Mouse (Mus musculus) lung, adult 2 months (tissue): ENCODE measurements around the gene Armc2. TPM values are rescaled to one million over a fixed set of nuclear protein-coding genes. Genes with fewer than 3 reads are reported as not detected.

Source experiments
- DNase-seq: peaks from one replicate; pipeline ENCODE4 v3.0.0; 2022
- H3K4me1 ChIP-seq: fragments of 200-500 bp; 2 replicates; pipeline ENCODE4 v1.6.1; 2011; ENCODE audit warnings: low read length; ENCODE audit not compliant: control insufficient read depth, insufficient read depth
- H3K4me3 ChIP-seq: fragments of 200-500 bp; replicated peaks from 2 replicates; pipeline ENCODE3; 2011; ENCODE audit warnings: low read depth, mild to moderate bottlenecking, control low read depth, low read length; ENCODE audit errors: extremely low read depth
- CTCF ChIP-seq: fragments of 200-500 bp; IDR thresholded peaks from 2 replicates; pipeline ENCODE4 v1.5.1; 2011; ENCODE audit warnings: mild to moderate bottlenecking, low read length, control low read depth; ENCODE audit not compliant: insufficient read depth
- POLR2A ChIP-seq: fragments of 200-500 bp; IDR thresholded peaks from 2 replicates; pipeline ENCODE4 v1.6.1; 2011; ENCODE audit warnings: low read depth, mild to moderate bottlenecking, control low read depth, low read length, borderline replicate concordance; ENCODE audit errors: extremely low read depth
- WGBS: fragments of 180-500 bp; shearing (Covaris S2); methylation state at CpG from one replicate; pipeline ENCODE4 v1.1.7; 2018; 5-methylcytosine and 5-hydroxymethylcytosine counted together
- polyA plus RNA-seq: library from polyadenylated mRNA; depleted of rRNA; stranded (reverse); fragments of >200 nt; gene quantifications from 2 replicates; pipeline ENCODE4 v1.2.3, GENCODE M21; 2012

Gene Armc2
- polyA plus RNA-seq, 1 experiment, result 1.5 TPM

GRCm38 (mm10) chr10:42044574-42044973, 26.3 kb upstream of the Armc2 start:
- Histone ChIP-seq H3K4me1 (no peaks in the 10 kb centered on the region), H3K4me3 (no peak overlapping the region)
- TF ChIP-seq POLR2A (no peak), CTCF (no peak)
- no peak for DNase-seq
- WGBS, result 81% methylated on average over 10 of the region's 10 CpGs

GRCm38 (mm10) chr10:42043307-42043706, 25.1 kb upstream of the Armc2 start:
- TF ChIP-seq CTCF, result no peak
- TF ChIP-seq POLR2A, result no peak
- no peak for DNase-seq
- 86% methylated on average over 3 of the region's 3 CpGs for WGBS
- Histone ChIP-seq H3K4me1 (no peaks in the 10 kb centered on the region), H3K4me3 (no peak overlapping the region)

GRCm38 (mm10) chr10:42042881-42043280, 24.6 kb upstream of the Armc2 start:
- 59% methylated on average over 1 of the region's 1 CpGs for WGBS
- TF ChIP-seq POLR2A (no peak), CTCF (no peak)
- Histone ChIP-seq H3K4me3 (no peak overlapping the region), H3K4me1 (no peaks in the 10 kb centered on the region)
- DNase-seq, result no peak

- no peak for TF ChIP-seq POLR2A
- no peak for TF ChIP-seq CTCF
Measured at GRCm38 (mm10) chr10:42042087-42042486, 23.8 kb upstream of the Armc2 start.

GRCm38 (mm10) chr10:42038571-42038970, 20.3 kb upstream of the Armc2 start:
- 52% methylated on average over 10 of the region's 10 CpGs for WGBS
- TF ChIP-seq POLR2A (no peak), CTCF (no peak)
- no peak for DNase-seq
- Histone ChIP-seq H3K4me3 (no peak overlapping the region), H3K4me1 (no peaks in the 10 kb centered on the region; the same call in 1 of the 2 replicates)

More at GRCm38 (mm10) chr10:42042087-42042486, 23.8 kb upstream of the Armc2 start:
- WGBS, result 75% methylated on average over 7 of the region's 7 CpGs
- Histone ChIP-seq H3K4me1 (no peaks in the 10 kb centered on the region), H3K4me3 (no peak overlapping the region)
- DNase-seq, result no peak

- no peak overlapping the region for H3K4me3 ChIP-seq
- no peaks in the 10 kb centered on the region; the same call in 1 of the 2 replicates for H3K4me1 ChIP-seq
- 52% methylated on average over 7 of the region's 7 CpGs for WGBS
- DNase-seq, result no peak
- TF ChIP-seq CTCF (no peak), POLR2A (no peak)
Measured at GRCm38 (mm10) chr10:42037301-42037870, 19.1 kb upstream of the Armc2 start.

GRCm38 (mm10) chr10:42036846-42037245, 18.6 kb upstream of the Armc2 start:
- Histone ChIP-seq H3K4me3 (no peak overlapping the region), H3K4me1 (no peaks in the 10 kb centered on the region; the same call in 1 of the 2 replicates)
- WGBS, result 44% methylated on average over 4 of the region's 4 CpGs
- DNase-seq, result no peak
- TF ChIP-seq POLR2A, result no peak
- TF ChIP-seq CTCF, result no peak

GRCm38 (mm10) chr10:42033571-42033970, 15.3 kb upstream of the Armc2 start:
- H3K4me3 ChIP-seq, result no peak overlapping the region
- H3K4me1 ChIP-seq, result no peaks in the 10 kb centered on the region; the same call in 1 of the 2 replicates
- no peak for TF ChIP-seq CTCF
- no peak for TF ChIP-seq POLR2A
- 68% methylated on average over 3 of the region's 3 CpGs for WGBS
- no peak for DNase-seq

GRCm38 (mm10) chr10:42031021-42031420, 12.8 kb upstream of the Armc2 start:
- peak; percentile 81 for DNase-seq
- WGBS, result 17% methylated on average over 16 of the region's 16 CpGs
- H3K4me3 ChIP-seq, result no peak overlapping the region
- no peak for TF ChIP-seq POLR2A
- TF ChIP-seq CTCF, result peak; percentile 95
- H3K4me1 ChIP-seq, result no peaks in the 10 kb centered on the region

GRCm38 (mm10) chr10:42029502-42029901, 11.3 kb upstream of the Armc2 start:
- Histone ChIP-seq H3K4me1 (no peaks in the 10 kb centered on the region), H3K4me3 (no peak overlapping the region)
- no peak for DNase-seq
- WGBS, result 62% methylated on average over 5 of the region's 5 CpGs
- no peak for TF ChIP-seq POLR2A
- TF ChIP-seq CTCF, result 0 out of 2 replicates have a peak, but pooled peaks have one; percentile 15

- 58% methylated on average over 11 of the region's 11 CpGs for WGBS
Measured at GRCm38 (mm10) chr10:42027337-42027736, 9.1 kb upstream of the Armc2 start.

More at GRCm38 (mm10) chr10:42027337-42027736, 9.1 kb upstream of the Armc2 start:
- no peak for DNase-seq
- no peaks in the 10 kb centered on the region for H3K4me1 ChIP-seq
- no peak overlapping the region for H3K4me3 ChIP-seq
- TF ChIP-seq CTCF (no peak), POLR2A (no peak)
